Mouse (Mus musculus) heart, embryonic 14.5 days (tissue): ENCODE measurements around the gene Icmt. TPM values are rescaled to one million over a fixed set of nuclear protein-coding genes. Genes with fewer than 3 reads are reported as not detected.
A peak's percentile ranks its signal among the peaks of the same experiment; 100 is the strongest.

Experiments
- ATAC-seq: fragments of 200-750 bp; cut with Nextera tagmentation; 2 replicates; pipeline ENCODE4 v1.8.0; 2017; ENCODE audit warnings: low read depth, moderate TSS enrichment; ENCODE audit not compliant: insufficient number of reproducible peaks, insufficient read depth, low FRiP score
- H3K27ac ChIP-seq, 2 experiments: fragments of 200-500 bp in 1 of 2; fragments of 300-500 bp in 1 of 2; sonication (generic) in 1 of 2; replicated peaks in 1 of 2; 2 replicates each; pipeline ENCODE4 v1.5.1; 2012 to 2014; ENCODE audit warnings: low read depth in 2 of 2, low read length in 2 of 2, control low read depth in 1 of 2, mild to moderate bottlenecking in 1 of 2, mixed read lengths in 1 of 2; ENCODE audit not compliant: control insufficient read depth in 1 of 2, insufficient read depth in 1 of 2
- H3K27me3 ChIP-seq: fragments of 300-500 bp; sonication (generic); 2 replicates; pipeline ENCODE4 v1.6.1; 2014; ENCODE audit warnings: mild to moderate bottlenecking, low read length, control low read depth; ENCODE audit not compliant: control insufficient read depth, insufficient read depth
- H3K36me3 ChIP-seq: fragments of 300-500 bp; sonication (generic); 2 replicates; pipeline ENCODE4 v1.6.1; 2014; ENCODE audit warnings: mild to moderate bottlenecking, control low read depth, low read length, mixed read lengths; ENCODE audit not compliant: control insufficient read depth, insufficient read depth
- H3K4me1 ChIP-seq, 2 experiments: fragments of 200-500 bp in 1 of 2; fragments of 300-500 bp in 1 of 2; sonication (generic) in 1 of 2; 2 replicates each; pipeline ENCODE4 v1.6.1; 2012 to 2014; ENCODE audit warnings: low read length in 2 of 2, control low read depth in 1 of 2, mixed read lengths in 1 of 2; ENCODE audit not compliant: control insufficient read depth in 2 of 2, insufficient read depth in 2 of 2
- H3K4me2 ChIP-seq: fragments of 300-500 bp; sonication (generic); 2 replicates; pipeline ENCODE4 v1.6.1; 2014; ENCODE audit warnings: mild to moderate bottlenecking, low read length
- H3K4me3 ChIP-seq, 2 experiments: fragments of 200-500 bp in 1 of 2; fragments of 300-500 bp in 1 of 2; sonication (generic) in 1 of 2; 2 replicates each; pipeline ENCODE4 v1.5.1; 2012 to 2014; ENCODE audit warnings: low read length in 2 of 2, mild to moderate bottlenecking in 2 of 2, control low read depth in 1 of 2, low read depth in 1 of 2, moderate library complexity in 1 of 2; ENCODE audit not compliant: control insufficient read depth in 1 of 2, insufficient read depth in 1 of 2
- H3K9ac ChIP-seq: fragments of 300-500 bp; sonication (generic); 2 replicates; pipeline ENCODE4 v1.6.1; 2014; ENCODE audit warnings: mild to moderate bottlenecking, low read length
- H3K9me3 ChIP-seq: fragments of 300-500 bp; sonication (generic); 2 replicates; pipeline ENCODE4 v1.6.1; 2016; ENCODE audit warnings: low read length, control low read depth; ENCODE audit not compliant: control insufficient read depth
- WGBS: fragments of 180-500 bp; shearing (Covaris S2); extraction: QIAGEN DNeasy Blood & Tissue Kit; methylation state at CpG from one replicate; pipeline ENCODE4 v1.1.7; 2014; 5-methylcytosine and 5-hydroxymethylcytosine counted together
- polyA plus RNA-seq: library from polyadenylated mRNA; unstranded; fragments of >200 nt; fragmentation: Nextera tagmentation; extraction: Ambion mirVana; gene quantifications from 2 replicates; pipeline ENCODE4 v1.2.1, GENCODE M21; 2014

The Icmt gene
- polyA plus RNA-seq, 1 experiment from 2014 or later, result 20.3 TPM

- ATAC-seq, result no peak
Measured at GRCm38 (mm10) chr4:152276389-152277347, 20.4 kb upstream of the Icmt start.

GRCm38 (mm10) chr4:152277916-152278315, 19.1 kb upstream of the Icmt start:
- Histone ChIP-seq H3K4me2 (no peak overlapping the region), H3K4me3 (no peak overlapping the region), H3K36me3 (peaks cover 21% of the 10 kb centered on the region), H3K9ac (no peak overlapping the region), H3K27me3 (peaks cover 34% of the 10 kb centered on the region), H3K4me1 (peaks cover 13 to 32% of the 10 kb centered on the region in 2 experiments), H3K9me3 (no peaks in the 10 kb centered on the region), H3K27ac (no peak overlapping the region)
- WGBS, result 71% methylated on average over 2 of the region's 2 CpGs
- ATAC-seq, result no peak

More at GRCm38 (mm10) chr4:152276389-152277347, 20.4 kb upstream of the Icmt start:
- H3K4me2 ChIP-seq, result no peak overlapping the region
- no peak overlapping the region for H3K27ac ChIP-seq
- 44% methylated on average over 10 of the region's 10 CpGs for WGBS
- peaks cover 23 to 40% of the 10 kb centered on the region in 2 experiments for H3K4me1 ChIP-seq
- no peak overlapping the region for H3K4me3 ChIP-seq
- H3K9ac ChIP-seq, result no peak overlapping the region
- H3K9me3 ChIP-seq, result no peaks in the 10 kb centered on the region
- H3K27me3 ChIP-seq, result peaks cover 21% of the 10 kb centered on the region
- H3K36me3 ChIP-seq, result peaks cover 21% of the 10 kb centered on the region

- H3K27me3 ChIP-seq, result peaks cover 42% of the 10 kb centered on the region
Measured at GRCm38 (mm10) chr4:152278986-152279385, 18.0 kb upstream of the Icmt start.

GRCm38 (mm10) chr4:152281601-152282000, 15.4 kb upstream of the Icmt start:
- H3K4me3 ChIP-seq, result no peak overlapping the region
- no peak overlapping the region for H3K4me2 ChIP-seq
- H3K9ac ChIP-seq, result no peak overlapping the region
- no peaks in the 10 kb centered on the region for H3K9me3 ChIP-seq
- peaks cover 26% of the 10 kb centered on the region for H3K36me3 ChIP-seq
- no peak overlapping the region for H3K27ac ChIP-seq
- H3K4me1 ChIP-seq, result peaks cover 4 to 17% of the 10 kb centered on the region in 2 experiments; a peak in 3 of 4 replicates
- ATAC-seq, result no peak
- WGBS, result 57% methylated on average over 15 of the region's 15 CpGs
- peaks cover 67% of the 10 kb centered on the region for H3K27me3 ChIP-seq

More at GRCm38 (mm10) chr4:152278986-152279385, 18.0 kb upstream of the Icmt start:
- H3K9ac ChIP-seq, result no peak overlapping the region
- WGBS, result 89% methylated on average over 23 of the region's 23 CpGs
- H3K27ac ChIP-seq, result no peak overlapping the region
- no peak for ATAC-seq
- no peak overlapping the region for H3K4me3 ChIP-seq
- H3K9me3 ChIP-seq, result no peaks in the 10 kb centered on the region
- peaks cover 21% of the 10 kb centered on the region for H3K36me3 ChIP-seq
- H3K4me1 ChIP-seq, result peaks cover 8 to 28% of the 10 kb centered on the region in 2 experiments
- H3K4me2 ChIP-seq, result no peak overlapping the region

- Histone ChIP-seq H3K9ac (peak overlapping the region; percentile 46; the same call in 1 of the 2 replicates), H3K4me1 (peaks cover 4 to 15% of the 10 kb centered on the region in 2 experiments; a peak in 3 of 4 replicates), H3K36me3 (peaks cover 26% of the 10 kb centered on the region), H3K4me2 (peak overlapping the region; percentile 58), H3K27ac (no peak overlapping the region), H3K4me3 (peak overlapping the region; percentile 10 to 27), H3K9me3 (no peaks in the 10 kb centered on the region), H3K27me3 (peaks cover 78% of the 10 kb centered on the region)
- ATAC-seq, result no peak
- WGBS, result 22% methylated on average over 33 of the region's 34 CpGs
Measured at GRCm38 (mm10) chr4:152282721-152283120, 14.3 kb upstream of the Icmt start.

- ATAC-seq, result peak; percentile 59
- WGBS, result 5% methylated on average over 68 of the region's 70 CpGs
- peaks cover 4 to 15% of the 10 kb centered on the region in 2 experiments; a peak in 3 of 4 replicates for H3K4me1 ChIP-seq
- H3K9ac ChIP-seq, result peak overlapping the region; percentile 46; the same call in 1 of the 2 replicates
- peaks cover 23% of the 10 kb centered on the region for H3K36me3 ChIP-seq
- peak overlapping the region; percentile 10 to 27 for H3K4me3 ChIP-seq
- peaks cover 84% of the 10 kb centered on the region for H3K27me3 ChIP-seq
- H3K27ac ChIP-seq, result no peak overlapping the region
- peak overlapping the region; percentile 58 for H3K4me2 ChIP-seq
- H3K9me3 ChIP-seq, result no peaks in the 10 kb centered on the region
Measured at GRCm38 (mm10) chr4:152283186-152283950, 13.7 kb upstream of the Icmt start.

GRCm38 (mm10) chr4:152285505-152285904, 11.5 kb upstream of the Icmt start:
- no peak overlapping the region for H3K27ac ChIP-seq
- H3K4me2 ChIP-seq, result no peak overlapping the region
- no peak overlapping the region for H3K9ac ChIP-seq
- WGBS, result 3% methylated on average over 10 of the region's 10 CpGs
- peaks cover 4 to 19% of the 10 kb centered on the region in 2 experiments; a peak in 3 of 4 replicates for H3K4me1 ChIP-seq
- ATAC-seq, result no peak
- peaks cover 89% of the 10 kb centered on the region for H3K27me3 ChIP-seq
- peaks cover 14% of the 10 kb centered on the region for H3K36me3 ChIP-seq
- H3K4me3 ChIP-seq, result no peak overlapping the region
- no peaks in the 10 kb centered on the region for H3K9me3 ChIP-seq
